Mouse (Mus musculus) heart, postnatal 10 days (tissue): ENCODE measurements around the gene Camk2g. TPM values are rescaled to one million over a fixed set of nuclear protein-coding genes. Genes with fewer than 3 reads are reported as not detected.

Experiments
- microRNA-seq, 2 experiments: library from miRNA; unstranded; fragments of <30 nt; microRNA quantifications; one replicate each; pipeline ENCODE4 v1.2.0; 2022
- total RNA-seq, 2 experiments: library from RNA; stranded (reverse); gene quantifications; 2 replicates each; pipeline ENCODE4 v1.2.3; 2021

Camk2g gene
- total RNA-seq, 2 experiments from 2014 or later = 48.5 to 59.8 TPM

Small RNA genes lying within 50 kb of the gene (microRNA-seq; reads per million reads assigned to microRNA genes)
- 0.35 to 0.71 reads per million in 2 experiments for gene Mir6946

Other genes with a start within 250 kb of the Camk2g start
- 10 to 100 TPM; 67.4 to 70.1 TPM for gene Ppp3cb, start 247.5 kb downstream of the Camk2g start, total RNA-seq
- 10 to 100 TPM; 12.9 to 14.0 TPM for gene Usp54, start 153.0 kb downstream of the Camk2g start, total RNA-seq
- 1 to 10 TPM; 1.1 to 2.1 TPM for gene Myoz1, start 137.5 kb downstream of the Camk2g start, total RNA-seq
- gene Synpo2l, start 125.7 kb downstream of the Camk2g start, total RNA-seq = 100 to 1,000 TPM; 164 to 213 TPM
- 100 to 1,000 TPM; 103 to 105 TPM for gene Sec24c, start 119.8 kb downstream of the Camk2g start, total RNA-seq
- gene Fut11, start 99.1 kb downstream of the Camk2g start, total RNA-seq = 10 to 100 TPM; 11.1 to 11.6 TPM
- 10 to 100 TPM; 83.7 to 91.9 TPM for gene Chchd1, start 91.1 kb downstream of the Camk2g start, total RNA-seq
- gene Zswim8, start 86.5 kb downstream of the Camk2g start, total RNA-seq = 10 to 100 TPM; 68.7 to 71.7 TPM
- 10 to 100 TPM; 15.5 to 18.3 TPM for gene Ndst2, start 59.5 kb downstream of the Camk2g start, total RNA-seq
- 1 to 10 TPM; 8.0 to 8.7 TPM for gene Plau, start 42.6 kb upstream of the Camk2g start, total RNA-seq
- gene Vcl, start 135.3 kb upstream of the Camk2g start, total RNA-seq = 100 to 1,000 TPM; 172 to 180 TPM